Mouse (Mus musculus) kidney, adult 2 months (tissue): ENCODE results near the gene Ypel3.
A peak's percentile ranks its signal among the peaks of the same experiment; 100 is the strongest.

Experiments
- CTCF ChIP-seq: fragments of 200-500 bp; conservative IDR thresholded peaks from 2 replicates; pipeline ENCODE4 v1.5.1; 2011; ENCODE audit warnings: low read depth, mild to moderate bottlenecking, control low read depth, low read length, moderate library complexity, mixed read lengths; ENCODE audit not compliant: insufficient read depth, insufficient read length
- POLR2A ChIP-seq: fragments of 200-500 bp; IDR thresholded peaks from one replicate; pipeline ENCODE4 v1.6.1; 2011; ENCODE audit warnings: low read depth, low read length, control low read depth

- TF ChIP-seq CTCF (peak; percentile 83), POLR2A (no peak)
Observed at GRCm38 (mm10) chr7:126754866-126755265, 21.9 kb upstream of the Ypel3 start.
